Mouse (Mus musculus) kidney, postnatal 25 days (tissue): ENCODE measurements around the gene Eef2.

Experiments
- DNase-seq, 2 experiments: peaks; one replicate each; pipeline ENCODE4 v3.0.0; 2021; ENCODE audit warnings: mixed read lengths in 2 of 2

The Eef2 gene

DNA sequence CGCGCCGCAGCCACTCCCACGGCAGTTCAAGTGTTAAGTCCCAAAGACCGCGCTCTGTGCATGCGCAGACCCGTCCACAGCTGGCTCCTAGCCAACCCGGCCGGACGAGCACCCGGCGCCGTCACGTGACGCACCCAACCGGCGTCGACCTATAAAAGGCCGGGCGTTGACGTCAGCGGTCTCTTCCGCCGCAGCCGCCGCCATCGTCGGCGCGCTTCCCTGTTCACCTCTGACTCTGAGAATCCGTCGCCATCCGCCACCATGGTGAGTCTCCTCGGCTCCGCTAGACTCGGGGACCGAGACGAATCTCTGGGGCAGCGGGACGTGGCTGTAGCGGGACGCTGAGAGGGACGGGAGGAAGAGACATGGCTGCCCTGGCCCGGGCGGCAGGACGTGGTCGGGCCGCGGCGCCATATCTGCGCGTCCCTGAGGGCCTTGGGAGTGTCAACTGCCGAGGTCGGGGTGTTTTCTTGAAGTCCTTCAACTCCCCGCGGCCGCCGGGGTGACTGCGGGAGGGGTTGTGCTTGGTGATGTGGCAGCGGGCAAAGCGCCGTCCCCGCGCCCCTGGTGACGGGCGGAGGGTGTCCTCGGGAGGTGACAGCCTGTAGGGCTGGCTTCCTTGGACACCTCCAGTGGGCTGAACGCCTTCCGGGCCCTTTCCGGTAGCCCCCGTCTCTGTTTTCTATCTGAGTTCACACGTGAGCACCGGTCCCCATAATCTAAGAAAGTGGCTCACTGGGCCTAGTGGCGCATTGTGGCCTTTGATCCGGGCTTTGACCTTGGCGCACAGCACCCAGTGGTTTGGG is at the start of gene Eef2:
Gene Eef2, plus strand, starts transcription at position 166 of the 806 bp plus-strand sequence.
- DNase-seq = peak; percentile 100

- DNase-seq = peak; percentile 82 to 94
These were observed 42.2 kb upstream of the Eef2 start for GRCm38 (mm10) chr10:81134181-81134587.

- DNase-seq = peak; percentile 58 to 86
These were observed 41.3 kb upstream of the Eef2 start, which contains the start of gene Zbtb7a for GRCm38 (mm10) chr10:81134966-81135681. Zbtb7a (plus strand) TSS chr10:81135220.

- DNase-seq = peak; percentile 75 to 92
These were observed 40.4 kb upstream of the Eef2 start for GRCm38 (mm10) chr10:81135831-81136705.

DNA sequence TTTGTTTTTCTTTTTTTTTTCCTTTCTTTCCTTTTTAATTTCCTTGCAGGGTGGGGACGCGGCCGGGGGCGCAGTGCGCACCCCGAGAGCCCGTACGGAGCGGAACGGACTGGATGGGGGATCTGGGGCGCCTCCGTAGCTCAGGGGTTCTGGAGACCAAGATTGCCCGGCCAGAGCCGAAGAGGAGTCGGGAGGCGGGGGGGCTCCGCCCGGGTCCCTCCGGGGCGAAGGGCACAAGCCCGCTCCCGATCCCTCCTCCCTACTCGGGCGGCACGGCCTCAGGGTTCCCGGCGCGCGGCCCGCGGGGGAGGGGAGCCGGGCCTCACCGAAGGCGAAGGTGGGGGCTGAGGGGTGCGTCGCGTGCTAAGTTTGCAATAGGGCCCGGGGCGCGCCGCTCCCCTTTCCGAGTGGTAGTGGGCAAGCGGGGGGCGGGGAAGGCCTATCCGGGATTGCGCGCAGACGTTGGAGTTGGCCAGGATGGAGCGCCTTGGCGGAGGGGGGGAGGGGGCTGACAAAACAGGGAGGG is 39.7 kb upstream of the Eef2 start:
- DNase-seq = peak; percentile 82 to 96

DNA sequence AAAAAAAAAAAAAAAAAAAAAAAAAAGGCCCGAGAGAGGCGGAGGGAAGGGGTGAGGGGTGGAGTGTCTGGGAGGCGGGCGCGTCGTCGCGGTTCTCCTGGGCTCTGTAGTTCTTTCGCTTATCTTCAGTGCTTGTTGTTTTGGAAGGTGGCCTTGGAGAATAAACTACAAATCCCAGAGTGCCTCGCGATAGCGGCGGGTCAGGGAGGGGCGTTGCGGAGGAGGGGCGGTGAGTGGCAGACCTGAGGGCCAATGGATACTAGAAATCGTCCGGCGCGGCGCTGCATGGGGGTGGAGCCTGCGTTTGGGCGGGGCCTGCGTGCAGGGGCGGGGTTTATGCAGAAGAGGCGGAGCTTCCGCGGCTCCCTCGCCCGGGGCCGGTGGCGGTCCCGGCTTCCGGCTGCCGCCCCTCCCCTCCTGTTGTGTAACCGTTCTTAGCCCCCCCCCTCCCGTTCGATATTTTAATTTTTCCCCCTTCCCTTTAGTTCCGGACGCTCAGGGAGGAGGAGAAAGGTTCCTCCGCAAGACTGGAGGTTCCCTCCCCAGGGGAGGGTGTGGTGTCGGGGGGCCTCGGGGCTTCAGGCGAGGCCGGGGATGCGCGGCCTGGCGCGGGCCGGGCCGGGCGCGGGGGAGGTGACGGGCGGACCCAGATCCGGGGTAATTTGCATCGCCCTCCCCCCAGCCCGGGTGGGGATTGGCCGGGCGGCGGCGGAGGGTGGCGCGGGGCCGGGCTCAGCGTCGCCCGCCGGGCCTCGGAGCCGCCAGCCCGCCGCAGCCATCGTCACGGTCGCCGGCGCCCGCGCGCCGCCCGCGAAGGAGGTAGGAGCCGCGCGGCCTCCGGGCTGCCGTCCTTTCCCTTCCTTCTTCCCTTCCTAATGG is 38.9 kb upstream of the Eef2 start:
- DNase-seq = peak; percentile 98 to 99

DNA sequence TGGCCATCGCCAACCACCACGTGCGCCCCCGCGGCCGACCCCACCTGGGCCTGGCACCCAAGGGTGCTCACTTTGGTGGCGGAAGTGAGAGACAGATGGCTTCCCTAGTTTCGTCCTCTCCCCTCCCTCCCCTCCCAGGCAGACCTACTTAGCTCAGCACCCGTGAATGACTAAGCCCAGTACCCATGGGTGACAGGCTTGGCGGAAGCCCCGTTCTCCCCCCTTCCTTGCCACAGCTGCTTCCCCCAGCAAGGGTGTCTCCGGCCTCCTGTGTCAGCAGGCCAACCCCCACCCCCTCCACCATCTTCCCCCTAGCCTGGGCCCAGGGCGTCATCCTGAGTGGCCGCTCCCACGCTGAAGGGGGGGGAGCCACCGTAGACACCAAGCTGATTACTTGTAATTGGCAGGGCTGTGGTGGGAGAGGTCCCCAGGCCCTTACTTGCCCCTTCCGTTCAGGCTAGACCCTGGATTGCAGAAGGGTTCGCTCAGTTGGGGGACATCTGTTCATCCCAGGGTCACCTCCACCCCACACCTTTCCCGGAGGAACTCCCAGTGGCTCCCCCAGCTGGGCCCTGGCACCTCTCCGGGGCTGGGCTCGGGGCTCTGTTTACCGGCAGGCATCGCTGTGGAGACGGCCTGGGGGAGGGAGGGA is 38.2 kb upstream of the Eef2 start:
- DNase-seq = peak; percentile 29 to 74

GRCm38 (mm10) chr10:81138821-81139528 is 37.5 kb upstream of the Eef2 start:
- DNase-seq = no peak

GRCm38 (mm10) chr10:81139529-81139846 is 36.9 kb upstream of the Eef2 start:
- no peak for DNase-seq

DNA sequence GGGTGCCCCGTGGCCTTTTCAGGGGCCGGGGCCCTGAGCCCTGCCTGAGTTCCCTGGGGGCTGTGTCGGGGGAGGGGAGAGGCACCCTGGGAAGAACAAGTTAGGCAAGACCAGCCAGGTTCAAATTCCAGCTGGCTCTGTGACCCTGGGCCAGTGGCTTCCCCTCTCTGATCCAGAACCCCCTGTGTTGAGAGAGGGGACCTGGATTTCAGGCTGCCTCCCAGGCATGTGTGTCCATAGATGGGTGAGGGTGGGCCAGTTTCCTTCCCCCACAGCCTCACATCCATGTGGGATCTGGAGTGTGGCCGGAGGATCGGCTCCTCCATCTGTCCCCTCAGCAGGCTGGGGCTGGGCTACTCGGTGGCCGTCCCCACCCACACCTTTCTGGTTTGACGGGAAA is 36.4 kb upstream of the Eef2 start:
- peak; percentile 20 to 66 for DNase-seq

- peak; percentile 36 to 69 for DNase-seq
These were observed 35.5 kb upstream of the Eef2 start for GRCm38 (mm10) chr10:81140717-81141454.

- no peak for DNase-seq
These were observed 34.8 kb upstream of the Eef2 start for GRCm38 (mm10) chr10:81141455-81142210.

GRCm38 (mm10) chr10:81142551-81142981 is 33.9 kb upstream of the Eef2 start:
- DNase-seq = no peak

- DNase-seq = no peak
These were observed 33.2 kb upstream of the Eef2 start for GRCm38 (mm10) chr10:81143157-81143633.

DNA sequence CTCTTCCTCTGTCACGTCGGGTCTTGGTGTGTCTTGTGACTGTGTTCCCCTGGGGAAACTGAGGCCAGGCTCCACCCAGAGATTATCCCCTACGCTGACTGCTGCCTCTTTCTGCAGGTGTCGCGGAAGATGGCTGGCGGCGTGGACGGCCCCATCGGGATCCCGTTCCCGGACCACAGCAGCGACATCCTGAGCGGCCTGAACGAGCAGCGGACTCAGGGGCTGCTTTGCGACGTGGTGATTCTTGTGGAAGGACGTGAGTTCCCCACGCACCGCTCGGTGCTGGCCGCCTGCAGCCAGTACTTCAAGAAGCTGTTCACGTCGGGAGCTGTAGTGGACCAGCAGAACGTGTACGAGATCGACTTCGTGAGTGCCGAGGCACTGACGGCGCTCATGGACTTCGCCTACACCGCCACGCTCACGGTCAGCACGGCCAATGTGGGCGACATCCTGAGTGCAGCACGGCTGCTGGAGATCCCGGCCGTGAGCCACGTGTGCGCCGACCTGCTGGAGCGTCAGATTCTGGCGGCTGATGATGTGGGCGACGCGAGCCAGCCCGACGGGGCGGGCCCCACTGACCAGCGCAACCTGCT is 32.5 kb upstream of the Eef2 start:
- DNase-seq = no peak

- peak; percentile 53 to 76 for DNase-seq
These were observed 31.8 kb upstream of the Eef2 start for GRCm38 (mm10) chr10:81144667-81145066.

GRCm38 (mm10) chr10:81145307-81145706 is 31.1 kb upstream of the Eef2 start:
- no peak for DNase-seq

DNA sequence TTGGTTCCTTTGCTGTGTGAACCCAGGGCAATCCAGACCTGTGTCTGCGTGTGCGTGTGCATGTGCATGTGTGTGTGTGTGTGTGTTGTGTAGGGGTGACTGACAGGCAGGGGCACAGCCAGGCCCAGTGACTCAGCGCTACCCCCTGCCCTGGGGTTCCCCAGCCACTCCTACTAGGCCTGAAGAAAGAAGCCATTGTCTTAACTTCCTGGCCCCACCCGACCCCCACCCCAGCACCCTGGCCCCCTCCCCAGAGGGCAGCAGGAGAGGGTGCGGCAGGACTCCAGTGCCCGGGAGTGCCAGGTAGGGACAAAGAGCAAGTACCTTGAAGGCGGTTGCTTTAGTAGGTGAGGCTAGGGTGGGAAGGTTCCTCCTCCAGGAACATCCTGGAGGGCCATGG is 30.7 kb upstream of the Eef2 start:
- DNase-seq = no peak
